Comparison of ENCODE assay signal across 10 mouse cellular contexts in the genomic region with DNA sequence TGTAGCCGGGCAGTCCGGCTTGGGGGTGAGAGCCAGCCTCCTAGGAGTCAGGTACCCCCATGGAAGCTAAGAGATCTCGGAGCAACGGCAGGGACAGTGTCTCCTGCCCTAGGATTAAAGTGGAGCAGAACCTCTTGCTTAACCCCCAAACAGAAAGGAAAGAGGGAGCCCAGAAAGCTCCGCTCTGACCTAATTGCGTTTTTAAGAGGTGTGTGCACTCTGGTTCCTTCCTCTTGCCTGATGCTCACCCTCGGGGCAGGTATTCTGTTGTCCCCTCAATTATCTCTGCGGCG. TPM values are rescaled to one million over a fixed set of nuclear protein-coding genes. Genes with fewer than 3 reads are reported as not detected.
A peak's percentile ranks its signal among the peaks of the same experiment; 100 is the strongest.
DNase-seq lines count a peak whose midpoint lies in the region; ATAC-seq and TF ChIP-seq lines count a peak whose summit lies in the region.
"Had no signal": no experiment of that assay in that cellular context is flagged by ENCODE, and none has a peak within 500 bp of the region (broad histone marks: within the 10 kb centered on the region; RNA-seq: fewer than 3 reads in every experiment).

No protein-coding gene starts in this region.

- DNase-seq in heart, postnatal 25 days (ENCODE audit: low spot score): no peak
- DNase-seq in ES-E14 (ENCODE audit: low read depth, low spot score): no peak
- DNase-seq in hindbrain, embryonic 11.5 days (ENCODE audit: low spot score): no peak
- DNase-seq in thymus, postnatal 25 days: no peak
- DNase-seq in cerebellum, postnatal 25 days: no peak
- DNase-seq in spleen, postnatal 4 days (ENCODE audit: low spot score in 2 of 2): no peak
- DNase-seq: adrenal gland, adult 8-10 months had no signal

- H3K9me3 ChIP-seq in heart, embryonic 11.5 days (replicated peaks; ENCODE audit: control insufficient read depth, low read length): no peaks in the 10 kb centered on the region
- H3K9me3 ChIP-seq in ES-E14 (ENCODE audit: control insufficient read depth, insufficient read depth, low read depth, low read length): no peaks in the 10 kb centered on the region
- no peaks in the 10 kb centered on the region for H3K9me3 ChIP-seq in hindbrain, embryonic 11.5 days (ENCODE audit: control insufficient read depth, low read length)
- H3K9me3 ChIP-seq in liver, embryonic 16.5 days (replicated peaks; ENCODE audit: control insufficient read depth, low read length): no peaks in the 10 kb centered on the region

- H3K27me3 ChIP-seq in heart, embryonic 11.5 days (ENCODE audit: control insufficient read depth, insufficient read depth, low read length): peaks cover 55% of the 10 kb centered on the region
- H3K27me3 ChIP-seq in hindbrain, embryonic 11.5 days (ENCODE audit: control insufficient read depth, insufficient read depth, low read length): peaks cover 20% of the 10 kb centered on the region
- peaks cover 68% of the 10 kb centered on the region for H3K27me3 ChIP-seq in liver, embryonic 16.5 days (ENCODE audit: control insufficient read depth, insufficient read depth, low read depth, low read length)

- WGBS in heart, embryonic 11.5 days (ENCODE audit: insufficient replicate concordance): 15% methylated on average over 9 of the region's 9 CpGs
- 16% methylated on average over 9 of the region's 9 CpGs for WGBS in hindbrain, embryonic 11.5 days
- WGBS in liver, embryonic 16.5 days (ENCODE audit: insufficient replicate concordance): 19% methylated on average over 9 of the region's 9 CpGs

- in situ Hi-C loops in ES-E14 (cut with MboI; ENCODE audit: low sequenced_read_pairs in 2 of 2, unreplicated experiment in 2 of 2): no loop called here

- H3K9ac ChIP-seq in heart, embryonic 11.5 days (ENCODE audit: low read depth, low read length): no peak overlapping the region
- H3K9ac ChIP-seq in ES-E14 (ENCODE audit: insufficient read depth, low read depth, low read length, poor library complexity, severe bottlenecking): peak overlapping the region; percentile 91
- H3K9ac ChIP-seq in hindbrain, embryonic 11.5 days (ENCODE audit: low read depth, low read length): peak overlapping the region; percentile 61
- H3K9ac ChIP-seq in liver, embryonic 16.5 days (ENCODE audit: low read depth, low read length): no peak overlapping the region

- H3K36me3 ChIP-seq in heart, embryonic 11.5 days (ENCODE audit: control insufficient read depth, insufficient read depth, low read length): no peaks in the 10 kb centered on the region
- peaks cover 20% of the 10 kb centered on the region for H3K36me3 ChIP-seq in ES-E14 (ENCODE audit: control insufficient read depth, insufficient read depth, low read length, poor library complexity, severe bottlenecking)
- no peaks in the 10 kb centered on the region for H3K36me3 ChIP-seq in hindbrain, embryonic 11.5 days (ENCODE audit: control insufficient read depth, insufficient read depth, low read length)
- H3K36me3 ChIP-seq in liver, embryonic 16.5 days (ENCODE audit: control insufficient read depth, insufficient read depth): no peaks in the 10 kb centered on the region

- peaks cover 15% of the 10 kb centered on the region for H3K4me1 ChIP-seq in heart, embryonic 11.5 days (ENCODE audit: control insufficient read depth, insufficient read depth, low read length)
- peaks cover 6 to 16% of the 10 kb centered on the region in 2 experiments; a peak in 3 of 4 replicates for H3K4me1 ChIP-seq in ES-E14 (ENCODE audit: control insufficient read depth in 2 of 2, insufficient read depth in 2 of 2, low read length in 2 of 2, poor library complexity in 1 of 2)
- H3K4me1 ChIP-seq in hindbrain, embryonic 11.5 days (replicated peaks; ENCODE audit: control insufficient read depth, insufficient read depth, low read length): peaks cover 7% of the 10 kb centered on the region
- H3K4me1 ChIP-seq in liver, embryonic 16.5 days (ENCODE audit: control insufficient read depth, low read depth, low read length): peaks cover 6% of the 10 kb centered on the region

- peak overlapping the region; percentile 50 for H3K4me3 ChIP-seq in heart, embryonic 11.5 days (ENCODE audit: low read depth, low read length)
- H3K4me3 ChIP-seq in ES-E14 (ENCODE audit: insufficient read depth in 1 of 2, low read depth in 1 of 2, low read length in 2 of 2, poor library complexity in 1 of 2, severe bottlenecking in 1 of 2): peak overlapping the region; percentile 59 to 80
- peak overlapping the region; percentile 47 for H3K4me3 ChIP-seq in hindbrain, embryonic 11.5 days (ENCODE audit: low read depth, low read length)
- H3K4me3 ChIP-seq in liver, embryonic 16.5 days (ENCODE audit: low read depth, low read length): peak overlapping the region; percentile 44

- intact Hi-C loops in heart, postnatal 25 days (cut with DNase I): loop anchor here (5.0 kb wide), 1 partner anchor 53 kb away; no protein-coding TSS in a partner anchor

- no peak for ATAC-seq in heart, embryonic 11.5 days (replicated peaks; ENCODE audit: insufficient number of reproducible peaks, low FRiP score, low TSS enrichment)
- no peak for ATAC-seq in hindbrain, embryonic 11.5 days (ENCODE audit: low FRiP score)
- ATAC-seq in liver, embryonic 16.5 days (ENCODE audit: low read depth): no peak

- H3K4me2 ChIP-seq in heart, embryonic 11.5 days: peak overlapping the region; percentile 92
- peak overlapping the region; percentile 90 for H3K4me2 ChIP-seq in hindbrain, embryonic 11.5 days (replicated peaks; ENCODE audit: low read depth, low read length)
- peak overlapping the region; percentile 64 for H3K4me2 ChIP-seq in liver, embryonic 16.5 days (ENCODE audit: low read depth, low read length)

- no peak overlapping the region for H3K27ac ChIP-seq in heart, embryonic 11.5 days (ENCODE audit: low read depth, low read length)
- no peak overlapping the region for H3K27ac ChIP-seq in ES-E14 (ENCODE audit: insufficient read depth, low read depth, low read length, poor library complexity, severe bottlenecking)
- 0 out of 2 replicates have a peak overlapping the region, but pooled peaks have one; percentile 24 for H3K27ac ChIP-seq in hindbrain, embryonic 11.5 days (ENCODE audit: low read depth, low read length)
- no peak overlapping the region for H3K27ac ChIP-seq in liver, embryonic 16.5 days (ENCODE audit: low read length)

TF ChIP-seq in ES-E14, 5 proteins besides CTCF, POLR2A, EP300 and RAD21:
- TF ChIP-seq MAFK (IDR thresholded peaks at IDR 0.05; ENCODE audit: insufficient read depth, low read depth, low read length) (no peak), ZC3H11A (IDR thresholded peaks at IDR 0.05; ENCODE audit: borderline replicate concordance, low read depth, low read length) (no peak), HCFC1 (IDR thresholded peaks at IDR 0.05; ENCODE audit: borderline replicate concordance, insufficient read depth, low read length) (no peak), CHD2 (IDR thresholded peaks at IDR 0.05; ENCODE audit: low read depth, low read length) (no peak)

RNA-seq across cellular contexts. Expression of a gene that starts 0.7 kb away (rescaled TPM):
- 3.2 and 3.3 TPM in 2 replicates for polyA plus RNA-seq in heart, embryonic 11.5 days (2014; fragmentation: Nextera tagmentation; extraction: Ambion mirVana)
- 10 to 100 TPM; 24.3 to 34.0 TPM for total RNA-seq in heart, postnatal 25 days (2021)
- 22.4 and 54.6 TPM in 2 replicates for total RNA-seq in ES-E14 (2012; rRNA removed)
- polyA plus RNA-seq in hindbrain, embryonic 11.5 days (2014; fragmentation: Nextera tagmentation; extraction: Ambion mirVana): 10.7 and 13.1 TPM in 2 replicates
- 0.22 TPM in 1 of 2 replicates, not detected in the other for polyA plus RNA-seq in liver, embryonic 16.5 days (2015; fragmentation: Nextera tagmentation; extraction: Ambion mirVana)
- polyA plus RNA-seq: C2C12 had no signal

RNA-seq across cellular contexts. Expression of a gene that starts 38.8 kb away (rescaled TPM):
- polyA plus RNA-seq in heart, embryonic 11.5 days (2014; fragmentation: Nextera tagmentation; extraction: Ambion mirVana): 8.1 and 8.8 TPM in 2 replicates
- 10 to 100 TPM; 14.8 to 15.2 TPM for total RNA-seq in heart, postnatal 25 days (2021)
- 16.0 and 18.3 TPM in 2 replicates for total RNA-seq in ES-E14 (2012; rRNA removed)
- polyA plus RNA-seq in hindbrain, embryonic 11.5 days (2014; fragmentation: Nextera tagmentation; extraction: Ambion mirVana): 13.4 and 14.8 TPM in 2 replicates
- 8.8 and 9.4 TPM in 2 replicates for polyA plus RNA-seq in liver, embryonic 16.5 days (2015; fragmentation: Nextera tagmentation; extraction: Ambion mirVana)

Comparison
In these comparisons a context has a peak if more than half of its experiments do, and no peak if none do; other contexts are left out.
1. H3K9ac ChIP-seq: peak in ES-E14 (single experiment) and hindbrain, embryonic 11.5 days (single experiment); none in heart, embryonic 11.5 days (single experiment) and liver, embryonic 16.5 days (single experiment).
2. Peak in every context shown above with its lines, with median percentiles within 50 percentile points of each other: H3K4me2 ChIP-seq and H3K4me3 ChIP-seq.